Mouse (Mus musculus): ENCODE data around the gene Phactr3.

Gene Phactr3

GRCm38 (mm10) chr2:178135713-178136112 is 16.9 kb downstream of the Phactr3 start:
- no peak for DNase-seq (ENCODE audit: low read depth)

GRCm38 (mm10) chr2:178137518-178137917 is 18.7 kb downstream of the Phactr3 start:
- DNase-seq (ENCODE audit: low read depth) = peak; percentile 2

GRCm38 (mm10) chr2:178141489-178141922 is 22.7 kb downstream of the Phactr3 start:
- no peak for DNase-seq (ENCODE audit: low read depth)

- DNase-seq (ENCODE audit: low read depth) = no peak
Observed at GRCm38 (mm10) chr2:178142291-178143023, 23.7 kb downstream of the Phactr3 start.

- no peak for DNase-seq (ENCODE audit: low read depth)
Observed at GRCm38 (mm10) chr2:178143024-178143415, 24.2 kb downstream of the Phactr3 start.

- no peak for DNase-seq (ENCODE audit: low read depth)
Observed at GRCm38 (mm10) chr2:178143898-178144297, 25.1 kb downstream of the Phactr3 start.

GRCm38 (mm10) chr2:178149312-178149711 is 30.5 kb downstream of the Phactr3 start:
- DNase-seq (ENCODE audit: low read depth) = no peak

- DNase-seq (ENCODE audit: low read depth) = no peak
Observed at GRCm38 (mm10) chr2:178150697-178151096, 31.9 kb downstream of the Phactr3 start.

- no peak for DNase-seq (ENCODE audit: low read depth)
Observed at GRCm38 (mm10) chr2:178153601-178154000, 34.8 kb downstream of the Phactr3 start.

- no peak for DNase-seq (ENCODE audit: low read depth)
Observed at GRCm38 (mm10) chr2:178154129-178154528, 35.4 kb downstream of the Phactr3 start.

- DNase-seq (ENCODE audit: low read depth) = no peak
Observed at GRCm38 (mm10) chr2:178154576-178154975, 35.8 kb downstream of the Phactr3 start.

- DNase-seq (ENCODE audit: low read depth) = no peak
Observed at GRCm38 (mm10) chr2:178155176-178155916, 36.6 kb downstream of the Phactr3 start.

- no peak for DNase-seq (ENCODE audit: low read depth)
Observed at GRCm38 (mm10) chr2:178155917-178156282, 37.1 kb downstream of the Phactr3 start.

GRCm38 (mm10) chr2:178158936-178159335 is 40.2 kb downstream of the Phactr3 start:
- DNase-seq (ENCODE audit: low read depth) = no peak

- DNase-seq (ENCODE audit: low read depth) = no peak
Observed at GRCm38 (mm10) chr2:178163981-178164380, 45.2 kb downstream of the Phactr3 start.

GRCm38 (mm10) chr2:178165943-178166342 is 47.2 kb downstream of the Phactr3 start:
- DNase-seq (ENCODE audit: low read depth) = no peak

- DNase-seq (ENCODE audit: low read depth) = no peak
Observed at GRCm38 (mm10) chr2:178169983-178170382, 51.2 kb downstream of the Phactr3 start.

- DNase-seq (ENCODE audit: low read depth) = no peak
Observed at GRCm38 (mm10) chr2:178173951-178174350, 55.2 kb downstream of the Phactr3 start.

GRCm38 (mm10) chr2:178175286-178175931 is 56.6 kb downstream of the Phactr3 start:
- DNase-seq (ENCODE audit: low read depth) = no peak

- no peak for DNase-seq (ENCODE audit: low read depth)
Observed at GRCm38 (mm10) chr2:178184251-178184650, 65.5 kb downstream of the Phactr3 start.

GRCm38 (mm10) chr2:178184862-178185261 is 66.1 kb downstream of the Phactr3 start:
- DNase-seq (ENCODE audit: low read depth) = no peak

GRCm38 (mm10) chr2:178188988-178189387 is 70.2 kb downstream of the Phactr3 start:
- DNase-seq (ENCODE audit: low read depth) = no peak

GRCm38 (mm10) chr2:178192881-178193280 is 74.1 kb downstream of the Phactr3 start:
- DNase-seq (ENCODE audit: low read depth) = no peak

All from fibroblast of lung, adult 2 months (primary cell).